Mouse (Mus musculus) midbrain, embryonic 15.5 days (tissue): ENCODE measurements around the gene Mpdu1. TPM values are rescaled to one million over a fixed set of nuclear protein-coding genes. Genes with fewer than 3 reads are reported as not detected.
"Not testable (repeated sequence)": the region's sequence is repeated elsewhere in the genome, so short reads cannot be mapped to it uniquely, and the experiment has no call there.

Experiments
- ATAC-seq: fragments of 200-750 bp; cut with Nextera tagmentation; replicated peaks from 2 replicates; pipeline ENCODE4 v1.8.0; 2017; ENCODE audit warnings: moderate TSS enrichment
- H3K27ac ChIP-seq: fragments of 300-500 bp; sonication (generic); 2 replicates; pipeline ENCODE4 v1.5.1; 2015; ENCODE audit warnings: mild to moderate bottlenecking, inconsistent platforms
- H3K27me3 ChIP-seq: fragments of 300-500 bp; sonication (generic); replicated peaks from 2 replicates; pipeline ENCODE4 v1.6.1; 2015; ENCODE audit warnings: inconsistent platforms
- H3K36me3 ChIP-seq: fragments of 300-500 bp; sonication (generic); replicated peaks from 2 replicates; pipeline ENCODE4 v1.6.1; 2015; ENCODE audit warnings: inconsistent platforms
- H3K4me1 ChIP-seq: fragments of 300-500 bp; sonication (generic); 2 replicates; pipeline ENCODE4 v1.6.1; 2015; ENCODE audit warnings: inconsistent platforms
- H3K4me2 ChIP-seq: fragments of 300-500 bp; sonication (generic); 2 replicates; pipeline ENCODE4 v1.6.1; 2015; ENCODE audit warnings: inconsistent platforms, mild to moderate bottlenecking, moderate library complexity
- H3K4me3 ChIP-seq: fragments of 300-500 bp; sonication (generic); 2 replicates; pipeline ENCODE4 v1.5.1; 2015; ENCODE audit warnings: mild to moderate bottlenecking, inconsistent platforms
- H3K9ac ChIP-seq: fragments of 300-500 bp; sonication (generic); 2 replicates; pipeline ENCODE4 v1.6.1; 2015; ENCODE audit warnings: mild to moderate bottlenecking, inconsistent platforms
- H3K9me3 ChIP-seq: fragments of 300-500 bp; sonication (generic); 2 replicates; pipeline ENCODE4 v1.6.1; 2016; ENCODE audit warnings: inconsistent platforms
- WGBS: fragments of 180-500 bp; shearing (Covaris S2); methylation state at CpG from one replicate; pipeline ENCODE4 v1.1.7; 2015; ENCODE audit warnings: mixed read lengths; 5-methylcytosine and 5-hydroxymethylcytosine counted together
- polyA plus RNA-seq: library from polyadenylated mRNA; unstranded; fragments of >200 nt; fragmentation: Nextera tagmentation; extraction: Ambion mirVana; gene quantifications from 2 replicates; pipeline ENCODE4 v1.2.1, GENCODE M21; 2015

The Mpdu1 gene
- 99.9 and 108 TPM in 2 replicates for polyA plus RNA-seq

DNA sequence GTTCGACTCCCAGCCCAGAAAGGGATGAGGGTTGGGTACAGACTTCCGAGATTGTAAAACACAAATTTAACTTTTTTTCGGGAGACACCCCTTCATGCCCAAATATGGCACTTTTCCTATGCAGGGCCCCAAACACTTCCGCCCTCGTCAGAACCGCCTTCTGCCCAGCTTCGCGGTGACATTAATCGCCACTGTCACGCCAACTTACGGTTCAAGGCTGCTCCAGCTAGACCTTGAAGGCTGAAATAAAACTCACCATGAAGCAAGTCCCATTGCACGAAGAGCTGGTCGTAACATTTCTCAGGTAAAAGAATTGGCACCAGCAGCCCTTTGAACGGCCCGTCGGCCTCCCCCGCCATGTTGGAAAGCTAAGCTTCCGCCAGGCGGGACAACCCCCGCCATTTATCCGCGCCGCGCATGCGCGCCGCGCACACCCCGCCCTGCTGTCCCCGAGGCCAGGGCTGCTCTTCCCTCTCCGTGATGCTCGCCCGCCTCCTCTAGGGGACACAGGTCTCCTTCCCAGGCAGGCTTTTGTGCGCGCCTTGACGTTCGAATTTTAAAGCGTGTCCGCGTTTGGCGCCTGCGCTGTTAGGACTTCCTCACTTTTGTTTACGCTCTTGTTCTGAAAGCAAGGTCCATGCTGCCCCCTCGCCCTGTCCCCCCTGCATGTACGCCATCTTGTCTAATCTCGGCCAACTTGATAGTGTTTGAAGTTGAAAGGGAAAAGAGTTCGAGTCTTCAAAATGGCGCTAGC is at the start of gene Mpdu1:
TSS of gene Mpdu1 (minus strand) at position 430 of the 754 bp plus-strand sequence.
- peak; percentile 95 for ATAC-seq
- Histone ChIP-seq H3K27ac (peak within 1 kb of the TSS; percentile 97), H3K27me3 (no peaks in the 10 kb centered on the region), H3K4me2 (peak within 1 kb of the TSS; percentile 61), H3K4me1 (peaks cover 28% of the 10 kb centered on the region), H3K9ac (peak within 1 kb of the TSS; percentile 69), H3K9me3 (no peaks in the 10 kb centered on the region), H3K4me3 (peak within 1 kb of the TSS; percentile 67), H3K36me3 (peaks cover 38% of the 10 kb centered on the region)
- under 1% methylated on average over 48 of the region's 48 CpGs for WGBS

DNA sequence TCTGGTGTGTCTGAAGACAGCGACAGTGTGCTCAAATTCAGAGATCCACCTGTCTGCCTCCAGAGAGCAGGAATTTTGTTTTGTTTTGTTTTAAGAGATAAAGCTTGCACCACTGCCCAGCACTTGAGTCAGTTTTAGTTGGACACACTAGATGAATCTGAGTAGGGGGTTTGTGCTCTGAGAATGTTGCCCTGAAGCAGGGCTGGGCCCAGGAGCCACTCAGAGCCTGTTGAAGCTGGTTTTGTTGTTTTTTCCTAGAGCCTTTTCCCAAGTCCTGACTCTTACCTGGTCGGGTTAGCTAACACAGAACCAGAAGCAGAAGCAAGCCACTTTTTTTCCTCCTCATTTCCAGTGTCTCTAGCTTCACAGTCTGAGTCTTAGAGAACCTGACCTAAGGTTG is 48.6 kb upstream of the Mpdu1 start:
- H3K4me3 ChIP-seq = no peak overlapping the region
- ATAC-seq = no peak
- WGBS = 84% methylated on average over 2 of the region's 2 CpGs
- H3K36me3 ChIP-seq = no peaks in the 10 kb centered on the region
- H3K9me3 ChIP-seq = no peaks in the 10 kb centered on the region
- H3K9ac ChIP-seq = no peak overlapping the region
- no peak overlapping the region for H3K4me2 ChIP-seq
- H3K4me1 ChIP-seq = no peaks in the 10 kb centered on the region
- H3K27ac ChIP-seq = no peak overlapping the region
- H3K27me3 ChIP-seq = no peaks in the 10 kb centered on the region

DNA sequence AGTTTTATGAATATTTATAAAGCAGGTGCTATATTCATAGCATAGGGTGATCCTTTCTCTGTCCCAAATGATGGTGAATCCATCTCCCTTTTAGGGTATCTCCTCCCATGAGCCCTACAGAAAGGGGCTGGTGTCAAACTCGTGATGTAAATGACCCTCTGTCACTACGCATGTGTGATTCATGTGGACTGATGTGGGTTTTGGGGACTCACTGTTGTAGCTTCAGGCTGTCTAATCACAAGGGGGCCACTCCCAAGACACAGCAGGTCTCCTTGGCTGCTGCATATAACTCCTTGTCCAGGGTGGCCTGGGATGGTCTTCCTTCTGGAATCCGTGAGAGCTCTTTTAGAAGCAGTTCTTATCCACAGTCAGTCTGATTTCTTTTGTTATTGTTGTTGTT is 48.0 kb upstream of the Mpdu1 start:
- Histone ChIP-seq H3K27ac (no peak overlapping the region), H3K4me1 (no peaks in the 10 kb centered on the region), H3K9ac (no peak overlapping the region), H3K36me3 (no peaks in the 10 kb centered on the region), H3K4me2 (no peak overlapping the region), H3K9me3 (no peaks in the 10 kb centered on the region), H3K27me3 (no peaks in the 10 kb centered on the region), H3K4me3 (no peak overlapping the region)
- no peak for ATAC-seq
- 79% methylated on average over 3 of the region's 3 CpGs for WGBS

DNA sequence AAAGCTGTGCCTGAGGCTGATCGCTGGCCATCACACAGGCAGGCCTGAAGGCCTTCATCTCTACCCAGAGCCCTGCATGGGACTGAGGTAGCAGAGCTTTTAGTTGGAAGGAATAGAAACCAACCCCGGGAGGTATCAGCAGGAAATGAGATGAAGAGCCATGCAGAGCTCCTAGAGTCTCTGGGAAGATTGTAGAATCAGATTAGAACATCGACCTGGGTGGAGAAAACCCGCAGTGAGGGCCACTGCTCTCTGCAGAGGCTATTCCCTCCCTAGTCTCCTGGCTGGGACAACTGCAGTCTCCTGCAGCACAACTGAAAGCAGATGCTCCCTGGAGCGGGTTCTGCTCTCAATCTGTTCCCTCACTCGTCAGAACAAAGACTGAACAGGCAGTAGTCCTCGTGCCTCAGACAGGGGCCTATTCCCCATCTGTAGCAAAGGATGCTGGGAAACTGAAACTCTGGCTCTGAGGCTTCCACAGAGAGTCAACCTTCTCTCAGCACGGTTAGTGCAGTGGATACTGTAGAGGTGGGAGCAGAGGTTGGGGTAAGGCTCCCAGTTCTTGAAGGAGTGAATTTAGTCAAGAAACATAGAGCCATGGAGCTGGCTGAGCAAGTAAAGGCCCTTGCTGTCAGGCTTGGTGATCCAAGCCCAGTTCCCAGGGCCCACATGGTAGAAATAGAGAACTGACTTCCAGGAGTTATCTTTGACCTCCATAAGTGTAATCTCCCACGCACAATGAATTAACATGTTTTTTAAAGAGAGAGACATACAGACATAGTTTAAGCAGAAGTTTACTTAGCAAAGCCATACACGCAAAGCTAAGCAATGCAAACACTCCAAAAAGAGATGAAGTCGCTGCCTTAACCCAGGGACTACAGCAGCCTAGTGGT is 47.4 kb upstream of the Mpdu1 start:
- Histone ChIP-seq H3K9me3 (no peaks in the 10 kb centered on the region), H3K27ac (no peak overlapping the region), H3K4me1 (no peaks in the 10 kb centered on the region), H3K9ac (no peak overlapping the region), H3K27me3 (no peaks in the 10 kb centered on the region), H3K4me3 (no peak overlapping the region), H3K36me3 (no peaks in the 10 kb centered on the region), H3K4me2 (no peak overlapping the region)
- ATAC-seq = no peak
- WGBS = 51% methylated on average over 11 of the region's 11 CpGs

DNA sequence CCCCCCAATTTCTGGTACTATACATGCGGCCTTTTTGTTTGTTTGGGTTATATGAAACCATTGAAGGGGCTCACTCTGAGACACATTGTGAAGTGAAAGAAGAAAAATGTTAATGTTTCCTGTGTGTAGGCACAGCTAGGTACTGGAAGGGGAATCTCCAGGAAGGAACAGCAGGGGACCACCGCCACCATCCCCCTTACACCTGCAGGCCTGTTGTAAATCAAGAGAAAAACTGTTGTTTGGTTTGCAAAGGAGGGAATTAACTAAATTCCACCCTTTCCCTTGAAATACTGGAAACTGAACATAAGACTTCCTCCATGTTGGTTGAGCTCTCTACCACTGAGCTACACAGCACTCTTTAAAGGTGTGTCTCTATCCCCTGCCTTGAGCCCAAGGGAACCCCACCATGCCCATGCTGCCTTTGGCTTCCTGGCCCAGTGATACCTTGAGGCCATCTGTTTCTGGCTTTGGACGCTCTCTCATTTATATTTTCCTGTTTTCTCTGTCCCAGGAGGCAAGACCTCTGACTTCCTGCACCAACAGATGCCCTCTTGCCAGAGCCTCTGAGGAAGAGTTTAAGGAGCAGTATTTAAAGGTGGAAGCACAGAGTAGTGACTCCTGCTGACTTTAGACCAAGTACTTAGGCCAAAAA is 46.3 kb upstream of the Mpdu1 start:
- Histone ChIP-seq H3K4me3 (no peak overlapping the region), H3K4me2 (no peak overlapping the region), H3K27me3 (no peaks in the 10 kb centered on the region), H3K9ac (no peak overlapping the region), H3K4me1 (no peaks in the 10 kb centered on the region), H3K36me3 (no peaks in the 10 kb centered on the region), H3K27ac (no peak overlapping the region), H3K9me3 (no peaks in the 10 kb centered on the region)
- no peak for ATAC-seq
- WGBS = 86% methylated on average over 3 of the region's 3 CpGs

DNA sequence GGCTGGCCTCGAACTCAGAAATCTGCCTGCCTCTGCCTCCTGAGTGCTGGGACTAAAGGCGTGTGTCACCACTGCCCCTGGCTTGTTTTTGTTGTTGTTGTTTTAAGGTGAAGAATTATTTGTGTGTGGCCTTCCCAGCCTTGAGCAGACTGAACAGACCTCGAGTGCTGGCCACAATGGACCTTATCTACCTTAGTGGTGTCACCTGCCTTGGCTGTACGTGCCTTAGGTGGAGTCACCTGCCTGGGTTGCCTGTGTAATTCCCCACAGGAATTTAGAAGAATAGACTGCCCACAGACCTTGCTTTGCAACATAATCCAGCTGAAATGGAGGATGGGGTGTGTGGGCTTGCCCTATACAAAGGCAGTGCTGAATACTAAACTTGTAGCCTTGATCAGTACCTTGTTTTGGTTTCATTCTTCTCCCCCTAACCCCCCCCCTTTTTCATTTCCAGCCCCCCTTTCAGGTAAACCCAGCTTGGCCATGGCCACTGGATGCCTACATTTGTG is 45.5 kb upstream of the Mpdu1 start:
- no peaks in the 10 kb centered on the region for H3K36me3 ChIP-seq
- H3K4me3 ChIP-seq = no peak overlapping the region
- no peaks in the 10 kb centered on the region for H3K9me3 ChIP-seq
- H3K4me1 ChIP-seq = no peaks in the 10 kb centered on the region
- no peak for ATAC-seq
- H3K27me3 ChIP-seq = no peaks in the 10 kb centered on the region
- no peak overlapping the region for H3K4me2 ChIP-seq
- no peak overlapping the region for H3K27ac ChIP-seq
- no peak overlapping the region for H3K9ac ChIP-seq
- whole genome bisulfite sequencing = 86% methylated on average over 4 of the region's 4 CpGs

DNA sequence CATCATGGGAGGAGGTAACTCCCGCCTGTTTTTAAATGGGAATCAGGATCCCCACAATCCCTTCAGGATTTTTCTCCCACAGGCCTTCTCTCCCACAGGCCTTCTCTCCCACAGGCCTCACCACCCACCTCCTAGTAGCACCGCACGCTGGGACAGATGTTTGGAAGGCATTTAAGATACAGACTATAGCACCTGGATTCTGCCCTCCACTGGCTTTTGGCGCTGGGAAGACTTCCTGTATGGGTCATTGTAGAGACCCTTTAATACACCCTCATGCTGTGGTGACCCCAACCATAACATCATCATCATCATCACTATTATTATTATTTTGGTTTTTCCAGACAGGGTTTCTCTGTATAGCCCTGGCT is 45.0 kb upstream of the Mpdu1 start:
- Histone ChIP-seq H3K36me3 (no peaks in the 10 kb centered on the region), H3K27me3 (no peaks in the 10 kb centered on the region), H3K27ac (no peak overlapping the region), H3K9me3 (no peaks in the 10 kb centered on the region), H3K4me3 (no peak overlapping the region), H3K9ac (no peak overlapping the region), H3K4me1 (no peaks in the 10 kb centered on the region), H3K4me2 (no peak overlapping the region)
- 89% methylated on average over 4 of the region's 4 CpGs for WGBS
- ATAC-seq = no peak

DNA sequence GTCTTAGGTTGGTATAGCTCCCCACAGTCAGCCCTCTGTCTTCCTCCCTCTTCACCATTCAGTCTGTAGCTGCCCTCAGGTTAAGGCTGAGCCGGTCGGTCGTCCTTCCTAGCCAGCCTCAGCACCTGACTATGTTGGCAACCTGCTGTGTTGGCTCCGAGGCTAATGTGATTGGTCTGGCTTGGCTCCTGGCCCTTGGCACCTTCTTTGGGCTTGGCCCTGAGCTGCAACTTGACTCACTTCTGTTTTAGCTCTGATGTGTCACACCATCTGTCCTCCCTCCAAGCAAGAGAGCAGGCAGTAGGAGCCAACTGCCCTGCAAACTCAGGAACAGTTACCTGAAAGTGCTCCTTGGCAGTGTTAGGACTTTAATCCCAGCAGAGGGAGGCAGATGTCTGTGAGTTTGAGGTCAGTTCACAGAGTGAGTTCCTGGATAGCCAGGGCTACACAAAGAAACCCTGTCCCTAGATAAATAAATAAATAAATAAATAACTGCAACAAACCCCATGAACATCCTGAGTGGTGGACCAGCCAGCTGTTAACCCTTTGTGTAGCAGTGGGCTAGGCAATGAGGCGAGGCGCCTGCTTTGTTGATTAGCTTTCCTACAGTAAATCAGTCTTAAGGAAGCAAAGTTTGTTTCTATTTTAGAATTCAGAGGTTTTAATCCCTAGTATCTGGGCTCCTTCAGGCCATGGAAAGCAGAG is 44.5 kb upstream of the Mpdu1 start:
- no peak overlapping the region for H3K9ac ChIP-seq
- no peak overlapping the region for H3K4me2 ChIP-seq
- H3K4me1 ChIP-seq = no peaks in the 10 kb centered on the region
- WGBS = 49% methylated on average over 6 of the region's 6 CpGs
- H3K27me3 ChIP-seq = no peaks in the 10 kb centered on the region
- ATAC-seq = no peak
- H3K4me3 ChIP-seq = no peak overlapping the region
- H3K27ac ChIP-seq = no peak overlapping the region
- H3K9me3 ChIP-seq = no peaks in the 10 kb centered on the region
- no peaks in the 10 kb centered on the region for H3K36me3 ChIP-seq

DNA sequence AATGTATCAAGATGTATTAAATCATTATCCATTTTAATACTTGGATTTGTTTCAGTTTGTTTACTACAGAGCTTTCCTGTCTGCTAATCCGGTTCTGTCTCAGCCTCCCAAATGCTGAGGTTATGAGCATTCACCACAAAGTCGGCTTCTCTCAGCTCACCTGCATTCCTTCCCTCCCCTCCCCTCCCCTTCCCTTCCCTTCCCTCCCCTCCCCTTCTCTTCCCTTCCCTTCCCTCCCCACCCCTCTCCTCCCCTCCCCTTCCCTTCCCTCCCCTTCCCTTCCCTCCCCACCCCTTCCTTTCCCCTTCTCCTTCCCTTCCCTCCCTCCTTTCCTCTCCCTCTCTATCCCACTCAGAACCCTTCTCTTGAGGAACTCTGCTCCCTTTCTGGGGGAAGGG is 42.2 kb upstream of the Mpdu1 start:
- ATAC-seq = no peak
- H3K4me3 ChIP-seq = no peak overlapping the region
- no peaks in the 10 kb centered on the region for H3K4me1 ChIP-seq
- no peak overlapping the region for H3K4me2 ChIP-seq
- H3K9ac ChIP-seq = no peak overlapping the region
- WGBS = 41% methylated on average over 2 of the region's 2 CpGs
- no peaks in the 10 kb centered on the region for H3K36me3 ChIP-seq
- H3K9me3 ChIP-seq = no peaks in the 10 kb centered on the region
- H3K27ac ChIP-seq = no peak overlapping the region
- no peaks in the 10 kb centered on the region for H3K27me3 ChIP-seq

DNA sequence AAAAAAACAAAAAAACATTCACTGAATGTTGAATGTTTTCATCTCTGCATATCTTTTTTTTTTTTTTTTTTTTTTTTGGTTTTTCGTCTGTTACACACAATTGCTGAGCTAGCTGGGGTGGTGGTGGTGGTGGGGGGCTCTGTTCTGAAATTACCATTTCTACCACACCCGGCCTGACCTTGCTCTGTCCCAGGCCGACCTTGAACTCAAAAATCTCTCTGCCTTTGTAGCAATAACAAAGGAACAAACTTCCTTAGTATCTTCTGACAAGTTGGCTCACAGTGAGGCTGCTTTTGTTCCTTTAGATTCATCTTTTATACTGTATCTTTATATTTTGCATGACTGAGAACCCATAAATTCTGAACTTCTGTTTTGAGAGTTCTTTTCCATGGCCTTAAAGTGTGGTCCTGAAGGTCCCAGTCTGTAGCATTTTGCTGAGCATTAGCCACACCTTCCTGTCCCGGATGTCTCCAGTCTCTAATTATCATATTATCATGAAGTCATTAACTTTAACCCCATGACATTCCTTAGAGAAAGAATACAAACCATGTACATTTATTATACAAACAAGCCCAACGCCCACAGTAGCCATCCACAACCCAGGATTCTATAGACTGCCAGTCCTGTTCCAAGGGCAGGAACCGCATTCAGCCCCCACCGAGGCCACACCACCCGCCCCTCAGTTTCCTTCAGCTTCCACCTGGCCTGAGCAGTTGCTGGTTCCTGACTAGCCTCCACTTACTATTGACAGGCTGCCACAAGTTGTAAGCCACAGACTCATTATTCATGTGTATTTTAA is 41.6 kb upstream of the Mpdu1 start:
- H3K4me2 ChIP-seq = no peak overlapping the region
- WGBS = 74% methylated on average over 8 of the region's 8 CpGs
- H3K4me3 ChIP-seq = no peak overlapping the region
- no peak overlapping the region for H3K27ac ChIP-seq
- ATAC-seq = no peak
- no peaks in the 10 kb centered on the region for H3K4me1 ChIP-seq
- no peaks in the 10 kb centered on the region for H3K36me3 ChIP-seq
- H3K9me3 ChIP-seq = no peaks in the 10 kb centered on the region
- no peaks in the 10 kb centered on the region for H3K27me3 ChIP-seq
- no peak overlapping the region for H3K9ac ChIP-seq

DNA sequence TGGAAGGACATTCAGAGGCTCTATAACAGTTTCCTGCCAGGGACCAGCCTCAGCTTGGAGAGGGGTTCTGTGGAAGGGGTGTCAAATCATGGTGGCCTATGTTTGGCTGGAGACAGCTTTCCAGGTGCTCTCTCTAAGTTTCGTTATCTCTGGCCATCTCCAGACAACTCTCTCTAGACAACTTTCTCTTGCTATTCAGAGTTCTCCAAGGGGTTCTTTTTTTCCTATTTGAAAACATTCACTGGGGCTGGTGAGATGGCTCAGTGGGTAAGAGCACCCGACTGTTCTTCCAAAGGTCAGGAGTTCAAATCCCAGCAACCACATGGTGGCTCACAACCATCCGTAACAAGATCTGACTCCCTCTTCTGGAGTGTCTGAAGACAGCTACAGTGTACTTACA is 40.9 kb upstream of the Mpdu1 start:
- H3K4me1 ChIP-seq, H3K36me3 ChIP-seq, H3K9me3 ChIP-seq, H3K27ac ChIP-seq, H3K4me3 ChIP-seq, H3K9ac ChIP-seq, ATAC-seq, H3K4me2 ChIP-seq, H3K27me3 ChIP-seq: not testable (repeated sequence)
- WGBS = 76% methylated on average over 3 of the region's 3 CpGs
